Mouse (Mus musculus) neural tube, embryonic 13.5 days (tissue): ENCODE data around the gene Elmo1. TPM values are rescaled to one million over a fixed set of nuclear protein-coding genes. Genes with fewer than 3 reads are reported as not detected.

Experiments used
- ATAC-seq: fragments of 200-750 bp; cut with Nextera tagmentation; 2 replicates; pipeline ENCODE4 v1.8.0; 2017; ENCODE audit warnings: low read depth, mild to moderate bottlenecking, moderate TSS enrichment, moderate library complexity
- H3K27ac ChIP-seq: fragments of 300-500 bp; sonication (generic); replicated peaks from 2 replicates; pipeline ENCODE4 v1.5.1; 2015; ENCODE audit warnings: moderate library complexity, mild to moderate bottlenecking, inconsistent platforms
- H3K27me3 ChIP-seq: fragments of 300-500 bp; sonication (generic); 2 replicates; pipeline ENCODE4 v1.6.1; 2015; ENCODE audit warnings: mild to moderate bottlenecking, inconsistent platforms
- H3K36me3 ChIP-seq: fragments of 300-500 bp; sonication (generic); 2 replicates; pipeline ENCODE4 v1.6.1; 2015; ENCODE audit warnings: mild to moderate bottlenecking, inconsistent platforms
- H3K4me1 ChIP-seq: fragments of 300-500 bp; sonication (generic); replicated peaks from 2 replicates; pipeline ENCODE4 v1.6.1; 2015; ENCODE audit warnings: inconsistent platforms
- H3K4me2 ChIP-seq: fragments of 300-500 bp; sonication (generic); 2 replicates; pipeline ENCODE4 v1.6.1; 2015; ENCODE audit warnings: inconsistent platforms, mild to moderate bottlenecking, moderate library complexity
- H3K4me3 ChIP-seq: fragments of 300-500 bp; sonication (generic); 2 replicates; pipeline ENCODE4 v1.5.1; 2015; ENCODE audit warnings: mild to moderate bottlenecking, inconsistent platforms
- H3K9ac ChIP-seq: fragments of 300-500 bp; sonication (generic); 2 replicates; pipeline ENCODE4 v1.6.1; 2015; ENCODE audit warnings: moderate library complexity, mild to moderate bottlenecking, inconsistent platforms
- H3K9me3 ChIP-seq: fragments of 300-500 bp; sonication (generic); 2 replicates; pipeline ENCODE4 v1.6.1; 2016; ENCODE audit warnings: inconsistent platforms
- WGBS: fragments of 180-500 bp; shearing (Covaris S2); methylation state at CpG from one replicate; pipeline ENCODE4 v1.1.7; 2015; 5-methylcytosine and 5-hydroxymethylcytosine counted together
- polyA plus RNA-seq: library from polyadenylated mRNA; unstranded; fragments of >200 nt; fragmentation: Nextera tagmentation; extraction: Ambion mirVana; gene quantifications from 2 replicates; pipeline ENCODE4 v1.2.1, GENCODE M21; 2015

Gene Elmo1
- polyA plus RNA-seq, 1 experiment from 2014 or later = 48.4 TPM

- no peak overlapping the region for H3K4me3 ChIP-seq
- H3K4me2 ChIP-seq = no peak overlapping the region
- H3K4me1 ChIP-seq = peaks cover 42% of the 10 kb centered on the region
- no peaks in the 10 kb centered on the region for H3K9me3 ChIP-seq
- no peak overlapping the region for H3K9ac ChIP-seq
- ATAC-seq = peak; percentile 66
- H3K36me3 ChIP-seq = no peaks in the 10 kb centered on the region
- H3K27ac ChIP-seq = peak overlapping the region; percentile 80
- WGBS = 57% methylated on average over 11 of the region's 11 CpGs
- no peaks in the 10 kb centered on the region for H3K27me3 ChIP-seq
Observed at GRCm38 (mm10) chr13:20406470-20407213, 316.2 kb downstream of the Elmo1 start.

- no peak for ATAC-seq
- Histone ChIP-seq H3K36me3 (no peaks in the 10 kb centered on the region), H3K4me2 (no peak overlapping the region), H3K9ac (no peak overlapping the region), H3K4me1 (peaks cover 30% of the 10 kb centered on the region), H3K27ac (peak overlapping the region; percentile 69), H3K4me3 (no peak overlapping the region), H3K9me3 (no peaks in the 10 kb centered on the region), H3K27me3 (no peaks in the 10 kb centered on the region)
- 70% methylated on average over 9 of the region's 9 CpGs for WGBS
Observed at GRCm38 (mm10) chr13:20410306-20411101, 320.1 kb downstream of the Elmo1 start.

- peaks cover 8% of the 10 kb centered on the region for H3K4me1 ChIP-seq
- H3K9ac ChIP-seq = no peak overlapping the region
- no peak overlapping the region for H3K4me3 ChIP-seq
- ATAC-seq = no peak
- 73% methylated on average over 5 of the region's 5 CpGs for WGBS
- no peaks in the 10 kb centered on the region for H3K36me3 ChIP-seq
- no peak overlapping the region for H3K4me2 ChIP-seq
- no peaks in the 10 kb centered on the region for H3K27me3 ChIP-seq
- no peaks in the 10 kb centered on the region for H3K9me3 ChIP-seq
- H3K27ac ChIP-seq = no peak overlapping the region
Observed at GRCm38 (mm10) chr13:20416691-20417660, 326.6 kb downstream of the Elmo1 start.

- no peak overlapping the region for H3K4me2 ChIP-seq
- ATAC-seq = no peak
- no peaks in the 10 kb centered on the region for H3K36me3 ChIP-seq
- no peaks in the 10 kb centered on the region for H3K9me3 ChIP-seq
- H3K4me1 ChIP-seq = peaks cover 7% of the 10 kb centered on the region; the same call in 1 of the 2 replicates
- 66% methylated on average over 6 of the region's 6 CpGs for WGBS
- peak overlapping the region; percentile 10 for H3K27ac ChIP-seq
- H3K4me3 ChIP-seq = no peak overlapping the region
- no peaks in the 10 kb centered on the region for H3K27me3 ChIP-seq
- H3K9ac ChIP-seq = no peak overlapping the region
Observed at GRCm38 (mm10) chr13:20430998-20431397, 340.6 kb downstream of the Elmo1 start.

- no peak for ATAC-seq
- no peak overlapping the region for H3K9ac ChIP-seq
Observed at GRCm38 (mm10) chr13:20433221-20433858, 342.9 kb downstream of the Elmo1 start.

GRCm38 (mm10) chr13:20434071-20434470 is 343.7 kb downstream of the Elmo1 start:
- Histone ChIP-seq H3K9ac (no peak overlapping the region), H3K4me1 (peaks cover 7% of the 10 kb centered on the region; the same call in 1 of the 2 replicates), H3K27ac (no peak overlapping the region), H3K9me3 (no peaks in the 10 kb centered on the region), H3K4me2 (no peak overlapping the region), H3K4me3 (no peak overlapping the region), H3K36me3 (no peaks in the 10 kb centered on the region), H3K27me3 (no peaks in the 10 kb centered on the region)
- WGBS = 68% methylated on average over 4 of the region's 4 CpGs
- no peak for ATAC-seq

More at GRCm38 (mm10) chr13:20433221-20433858, 342.9 kb downstream of the Elmo1 start:
- H3K27ac ChIP-seq = no peak overlapping the region
- no peak overlapping the region for H3K4me3 ChIP-seq
- WGBS = 71% methylated on average over 4 of the region's 4 CpGs
- no peak overlapping the region for H3K4me2 ChIP-seq
- no peaks in the 10 kb centered on the region for H3K27me3 ChIP-seq
- H3K36me3 ChIP-seq = no peaks in the 10 kb centered on the region
- peaks cover 7% of the 10 kb centered on the region; the same call in 1 of the 2 replicates for H3K4me1 ChIP-seq
- no peaks in the 10 kb centered on the region for H3K9me3 ChIP-seq

- no peaks in the 10 kb centered on the region for H3K27me3 ChIP-seq
- no peak overlapping the region for H3K27ac ChIP-seq
- WGBS = 92% methylated on average over 1 of the region's 1 CpGs
Observed at GRCm38 (mm10) chr13:20439488-20439887, 349.1 kb downstream of the Elmo1 start.

GRCm38 (mm10) chr13:20450831-20451353 is 360.5 kb downstream of the Elmo1 start:
- Histone ChIP-seq H3K4me3 (no peak overlapping the region), H3K9ac (no peak overlapping the region), H3K9me3 (no peaks in the 10 kb centered on the region), H3K4me1 (peaks cover 34% of the 10 kb centered on the region), H3K4me2 (no peak overlapping the region), H3K36me3 (no peaks in the 10 kb centered on the region), H3K27me3 (no peaks in the 10 kb centered on the region), H3K27ac (no peak overlapping the region)
- ATAC-seq = no peak
- 33% methylated on average over 7 of the region's 7 CpGs for WGBS

More at GRCm38 (mm10) chr13:20439488-20439887, 349.1 kb downstream of the Elmo1 start:
- no peak overlapping the region for H3K4me2 ChIP-seq
- no peaks in the 10 kb centered on the region for H3K4me1 ChIP-seq
- H3K36me3 ChIP-seq = no peaks in the 10 kb centered on the region
- no peak overlapping the region for H3K4me3 ChIP-seq
- no peak overlapping the region for H3K9ac ChIP-seq
- no peaks in the 10 kb centered on the region for H3K9me3 ChIP-seq
- no peak for ATAC-seq

- 40% methylated on average over 1 of the region's 1 CpGs for WGBS
- H3K4me2 ChIP-seq = no peak overlapping the region
Observed at GRCm38 (mm10) chr13:20454357-20454756, 364.0 kb downstream of the Elmo1 start.

GRCm38 (mm10) chr13:20460096-20460495 is 369.7 kb downstream of the Elmo1 start:
- Histone ChIP-seq H3K9ac (no peak overlapping the region), H3K4me2 (no peak overlapping the region), H3K27me3 (no peaks in the 10 kb centered on the region), H3K9me3 (no peaks in the 10 kb centered on the region), H3K4me3 (no peak overlapping the region), H3K27ac (no peak overlapping the region), H3K4me1 (peaks cover 18% of the 10 kb centered on the region), H3K36me3 (no peaks in the 10 kb centered on the region)
- WGBS = 90% methylated on average over 6 of the region's 6 CpGs
- ATAC-seq = no peak

More at GRCm38 (mm10) chr13:20454357-20454756, 364.0 kb downstream of the Elmo1 start:
- ATAC-seq = peak; percentile 89
- Histone ChIP-seq H3K4me1 (peaks cover 40% of the 10 kb centered on the region), H3K27me3 (no peaks in the 10 kb centered on the region), H3K36me3 (no peaks in the 10 kb centered on the region), H3K9ac (no peak overlapping the region), H3K4me3 (no peak overlapping the region), H3K9me3 (no peaks in the 10 kb centered on the region), H3K27ac (peak overlapping the region; percentile 61; the same call in 1 of the 2 replicates)

GRCm38 (mm10) chr13:20461616-20462015 is 371.2 kb downstream of the Elmo1 start:
- WGBS = 74% methylated on average over 3 of the region's 3 CpGs
- no peak for ATAC-seq

More at GRCm38 (mm10) chr13:20461616-20462015, 371.2 kb downstream of the Elmo1 start:
- Histone ChIP-seq H3K4me3 (no peak overlapping the region), H3K27ac (no peak overlapping the region), H3K27me3 (no peaks in the 10 kb centered on the region), H3K9me3 (no peaks in the 10 kb centered on the region), H3K9ac (no peak overlapping the region), H3K36me3 (no peaks in the 10 kb centered on the region), H3K4me2 (no peak overlapping the region), H3K4me1 (peaks cover 7% of the 10 kb centered on the region; the same call in 1 of the 2 replicates)
